Mouse (Mus musculus) liver, adult 2 months (tissue): ENCODE measurements around the gene Bicral.

Experiments used
- CTCF ChIP-seq: fragments of 200-500 bp; IDR thresholded peaks from 2 replicates; pipeline ENCODE4 v1.5.1; 2011; ENCODE audit warnings: low read depth, low read length, control low read depth
- POLR2A ChIP-seq: fragments of 200-500 bp; IDR thresholded peaks from 2 replicates; pipeline ENCODE4 v1.6.1; 2011; ENCODE audit warnings: low read length, control low read depth; ENCODE audit not compliant: insufficient read depth; ENCODE audit errors: extremely low read depth

GRCm38 (mm10) chr17:46857903-46858748 is at the start of gene Bicral:
- TF ChIP-seq POLR2A (0 out of 2 replicates have a peak, but pooled peaks have one; percentile 11), CTCF (no peak)
